Mouse (Mus musculus) lung, embryonic 14.5 days (tissue): ENCODE measurements around the gene E130114P18Rik. TPM values are rescaled to one million over a fixed set of nuclear protein-coding genes. Genes with fewer than 3 reads are reported as not detected.

ENCODE experiments used
- ATAC-seq: fragments of 200-750 bp; cut with Nextera tagmentation; 2 replicates; pipeline ENCODE4 v1.8.0; 2017; ENCODE audit warnings: mild to moderate bottlenecking, moderate TSS enrichment, moderate library complexity; ENCODE audit not compliant: insufficient read depth
- DNase-seq: peaks from one replicate; pipeline ENCODE4 v3.0.0-alpha.2; 2015
- H3K27ac ChIP-seq: fragments of 300-500 bp; sonication (generic); 2 replicates; pipeline ENCODE4 v1.5.1; 2014; ENCODE audit warnings: low read depth, mild to moderate bottlenecking, moderate library complexity
- H3K27me3 ChIP-seq: fragments of 300-500 bp; sonication (generic); 2 replicates; pipeline ENCODE4 v1.6.1; 2014; ENCODE audit warnings: low read length, control low read depth; ENCODE audit not compliant: insufficient read depth
- H3K36me3 ChIP-seq: fragments of 300-500 bp; sonication (generic); 2 replicates; pipeline ENCODE4 v1.6.1; 2014; ENCODE audit warnings: control low read depth; ENCODE audit not compliant: insufficient read depth
- H3K4me1 ChIP-seq: fragments of 300-500 bp; sonication (generic); 2 replicates; pipeline ENCODE4 v1.6.1; 2014; ENCODE audit warnings: antibody characterized with exemption, control low read depth; ENCODE audit not compliant: insufficient read depth
- H3K4me2 ChIP-seq: fragments of 300-500 bp; sonication (generic); 2 replicates; pipeline ENCODE4 v1.6.1; 2014; ENCODE audit warnings: mild to moderate bottlenecking
- H3K4me3 ChIP-seq: fragments of 300-500 bp; sonication (generic); 2 replicates; pipeline ENCODE4 v1.5.1; 2014; ENCODE audit warnings: low read depth, low read length
- H3K9ac ChIP-seq: fragments of 300-500 bp; sonication (generic); 2 replicates; pipeline ENCODE4 v1.6.1; 2014
- H3K9me3 ChIP-seq: fragments of 300-500 bp; sonication (generic); 2 replicates; pipeline ENCODE4 v1.6.1; 2016; ENCODE audit warnings: low read depth, low read length, control low read depth
- CTCF ChIP-seq: IDR thresholded peaks from 2 replicates; pipeline ENCODE4 v1.5.1; 2016; ENCODE audit warnings: antibody characterized with exemption, low read depth
- WGBS: fragments of 180-500 bp; shearing (Covaris S2); extraction: QIAGEN DNeasy Blood & Tissue Kit; methylation state at CpG from one replicate; pipeline ENCODE4 v1.1.7; 2014; 5-methylcytosine and 5-hydroxymethylcytosine counted together
- polyA plus RNA-seq: library from polyadenylated mRNA; unstranded; fragments of >200 nt; fragmentation: Nextera tagmentation; extraction: Ambion mirVana; gene quantifications from 2 replicates; pipeline ENCODE4 v1.2.1, GENCODE M21; 2014

E130114P18Rik gene
- 0.84 and 0.85 TPM in 2 replicates for polyA plus RNA-seq

- Histone ChIP-seq H3K36me3 (no peaks in the 10 kb centered on the region; the same call in 1 of the 2 replicates), H3K4me3 (peak within 1 kb of the TSS; percentile 96), H3K9me3 (no peaks in the 10 kb centered on the region), H3K4me1 (peaks cover 16% of the 10 kb centered on the region), H3K27ac (peak within 1 kb of the TSS; percentile 98), H3K4me2 (peak within 1 kb of the TSS; percentile 91), H3K27me3 (no peaks in the 10 kb centered on the region), H3K9ac (peak within 1 kb of the TSS; percentile 99)
- DNase-seq = peak; percentile 86
- peak; percentile 73 for ATAC-seq
- no peak for TF ChIP-seq CTCF
- under 1% methylated on average over 37 of the region's 37 CpGs for WGBS
Observed at GRCm38 (mm10) chr4:97777706-97778176, at the start of gene E130114P18Rik. Gene E130114P18Rik, minus strand, starts transcription at chr4:97778078.

- H3K27ac ChIP-seq = no peak overlapping the region; the same call in 1 of the 2 replicates
- no peak overlapping the region for H3K4me3 ChIP-seq
- no peaks in the 10 kb centered on the region for H3K27me3 ChIP-seq
- no peaks in the 10 kb centered on the region for H3K9me3 ChIP-seq
- peaks cover 4% of the 10 kb centered on the region; the same call in 1 of the 2 replicates for H3K4me1 ChIP-seq
- no peak for TF ChIP-seq CTCF
- WGBS = 67% methylated on average over 6 of the region's 6 CpGs
- DNase-seq (no peak), ATAC-seq (no peak)
- no peak overlapping the region for H3K9ac ChIP-seq
- H3K36me3 ChIP-seq = 0 out of 2 replicates have a peak, but pooled peaks cover 2% of the 10 kb centered on the region
- no peak overlapping the region for H3K4me2 ChIP-seq
Observed at GRCm38 (mm10) chr4:97827115-97827514, 49.2 kb upstream of the E130114P18Rik start.

- no peak for DNase-seq
- no peaks in the 10 kb centered on the region for H3K27me3 ChIP-seq
- H3K4me3 ChIP-seq = no peak overlapping the region
- TF ChIP-seq CTCF = no peak
- no peak overlapping the region for H3K27ac ChIP-seq
- H3K9ac ChIP-seq = no peak overlapping the region
- ATAC-seq = no peak
- 65% methylated on average over 4 of the region's 4 CpGs for WGBS
- 0 out of 2 replicates have a peak, but pooled peaks cover 1% of the 10 kb centered on the region for H3K36me3 ChIP-seq
- no peaks in the 10 kb centered on the region for H3K9me3 ChIP-seq
- peaks cover 4% of the 10 kb centered on the region; the same call in 1 of the 2 replicates for H3K4me1 ChIP-seq
- H3K4me2 ChIP-seq = no peak overlapping the region
Observed at GRCm38 (mm10) chr4:97825841-97826240, 48.0 kb upstream of the E130114P18Rik start.

DNA sequence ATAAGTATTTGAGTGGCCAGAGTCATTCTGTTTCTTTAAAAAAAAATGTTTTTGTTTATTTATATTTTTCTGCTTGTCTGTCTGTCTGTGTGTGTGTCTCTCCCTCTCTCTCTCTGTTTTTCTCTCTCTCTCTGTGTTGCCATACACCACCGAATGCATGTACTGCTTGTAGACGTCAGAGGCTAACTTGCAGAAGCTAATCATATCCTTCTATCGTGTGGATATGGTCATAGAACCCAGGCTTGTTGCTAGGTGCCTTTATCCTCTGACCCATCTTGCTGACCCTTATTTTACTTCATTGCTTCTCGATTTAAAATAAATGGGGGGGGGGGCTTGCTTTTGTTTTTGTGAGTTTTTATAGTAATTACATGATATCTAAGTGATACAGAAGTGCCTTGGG, 47.6 kb upstream of the E130114P18Rik start:
- WGBS = 71% methylated on average over 4 of the region's 4 CpGs
- no peak for DNase-seq
- Histone ChIP-seq H3K36me3 (no peaks in the 10 kb centered on the region), H3K9ac (no peak overlapping the region), H3K27me3 (no peaks in the 10 kb centered on the region), H3K4me3 (no peak overlapping the region), H3K9me3 (no peaks in the 10 kb centered on the region), H3K4me1 (peaks cover 4% of the 10 kb centered on the region; the same call in 1 of the 2 replicates), H3K4me2 (no peak overlapping the region), H3K27ac (no peak overlapping the region)
- TF ChIP-seq CTCF = no peak
- no peak for ATAC-seq

DNA sequence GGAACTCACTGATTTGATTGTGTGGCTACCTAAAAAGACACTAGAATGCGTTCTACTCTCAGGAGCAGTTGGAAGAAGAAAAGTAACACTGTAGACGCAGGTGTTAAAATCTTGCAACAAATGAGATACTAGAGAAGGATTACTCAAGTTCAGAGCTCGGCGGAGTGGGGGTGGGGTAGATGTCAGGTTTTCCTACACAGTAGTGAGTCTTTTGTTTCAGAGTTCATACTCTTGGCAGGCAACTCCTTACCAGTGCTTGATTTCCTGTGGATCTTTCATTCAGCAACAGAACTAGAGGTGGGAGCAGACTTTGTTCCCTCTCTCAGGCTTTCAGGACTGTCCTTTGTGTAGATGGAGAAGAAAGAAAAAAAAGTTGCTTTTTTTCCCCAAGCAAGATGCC, 46.6 kb upstream of the E130114P18Rik start:
- Histone ChIP-seq H3K9ac (no peak overlapping the region), H3K27me3 (no peaks in the 10 kb centered on the region), H3K4me3 (no peak overlapping the region), H3K9me3 (no peaks in the 10 kb centered on the region), H3K4me1 (peaks cover 4% of the 10 kb centered on the region; the same call in 1 of the 2 replicates), H3K4me2 (no peak overlapping the region), H3K27ac (no peak overlapping the region), H3K36me3 (no peaks in the 10 kb centered on the region)
- DNase-seq = no peak
- TF ChIP-seq CTCF = no peak
- 52% methylated on average over 4 of the region's 4 CpGs for WGBS
- no peak for ATAC-seq

- Histone ChIP-seq H3K4me2 (no peak overlapping the region), H3K27ac (peak overlapping the region; percentile 20; the same call in 1 of the 2 replicates), H3K4me3 (no peak overlapping the region), H3K9me3 (no peaks in the 10 kb centered on the region), H3K36me3 (no peaks in the 10 kb centered on the region), H3K9ac (no peak overlapping the region), H3K4me1 (peaks cover 4% of the 10 kb centered on the region; the same call in 1 of the 2 replicates), H3K27me3 (no peaks in the 10 kb centered on the region)
- 84% methylated on average over 6 of the region's 6 CpGs for WGBS
- no peak for TF ChIP-seq CTCF
- ATAC-seq = no peak
- DNase-seq = no peak
Observed at GRCm38 (mm10) chr4:97823512-97823911, 45.6 kb upstream of the E130114P18Rik start.

DNA sequence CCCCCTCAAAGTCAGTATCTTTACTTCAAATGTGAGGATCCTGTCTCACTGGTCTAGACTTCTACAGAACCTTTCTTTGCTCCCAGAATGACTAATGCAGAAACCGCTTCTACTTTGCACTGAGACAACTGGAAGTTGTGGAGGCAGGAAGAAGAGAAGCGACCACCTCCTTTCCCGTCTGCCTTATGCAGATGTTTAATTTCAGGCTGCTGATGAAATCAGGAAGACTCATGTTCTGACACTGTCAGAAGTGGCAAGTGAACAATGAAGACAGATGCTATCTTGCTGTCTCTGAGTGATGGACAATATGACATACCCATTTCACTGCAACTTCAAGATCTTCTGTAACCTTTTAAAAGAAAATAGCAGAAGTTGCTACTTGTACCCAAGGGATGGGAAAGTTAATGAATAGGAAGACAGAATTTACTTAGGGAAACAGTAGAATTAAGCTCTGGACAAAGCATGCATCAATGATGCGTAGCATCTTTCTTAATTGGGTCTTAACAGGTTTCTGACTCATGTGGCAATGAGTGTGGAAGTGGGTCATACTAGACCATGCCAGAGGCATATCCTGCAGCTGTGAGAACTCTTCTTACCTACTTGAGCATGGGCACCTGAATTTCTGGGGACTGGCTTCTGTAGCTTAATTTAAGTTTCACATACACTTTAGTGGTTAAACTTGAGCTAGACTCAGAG, 43.8 kb upstream of the E130114P18Rik start:
- no peak overlapping the region for H3K4me2 ChIP-seq
- H3K9ac ChIP-seq = no peak overlapping the region
- H3K27me3 ChIP-seq = no peaks in the 10 kb centered on the region
- H3K36me3 ChIP-seq = no peaks in the 10 kb centered on the region
- 72% methylated on average over 4 of the region's 4 CpGs for WGBS
- no peak for ATAC-seq
- H3K4me1 ChIP-seq = peaks cover 4% of the 10 kb centered on the region; the same call in 1 of the 2 replicates
- no peak overlapping the region for H3K27ac ChIP-seq
- no peaks in the 10 kb centered on the region for H3K9me3 ChIP-seq
- H3K4me3 ChIP-seq = no peak overlapping the region
- DNase-seq = no peak
- TF ChIP-seq CTCF = no peak
